Mouse (Mus musculus) adrenal gland, postnatal 25 days (tissue): Measurements from ENCODE around the gene Hist1h2aa. TPM values are rescaled to one million over a fixed set of nuclear protein-coding genes. Genes with fewer than 3 reads are reported as not detected.

Source experiments
- DNase-seq: peaks from one replicate; pipeline ENCODE4 v3.0.0; 2021; ENCODE audit warnings: mixed read lengths
- microRNA-seq, 2 experiments: library from miRNA; unstranded; fragments of <30 nt; microRNA quantifications; one replicate each; pipeline ENCODE4 v1.2.0; 2021
- total RNA-seq: library from RNA; stranded (reverse); gene quantifications from 2 replicates; pipeline ENCODE4 v1.2.3, GENCODE M21; 2021

The Hist1h2aa gene
- total RNA-seq, 1 experiment from 2014 or later, result not detected

DNA sequence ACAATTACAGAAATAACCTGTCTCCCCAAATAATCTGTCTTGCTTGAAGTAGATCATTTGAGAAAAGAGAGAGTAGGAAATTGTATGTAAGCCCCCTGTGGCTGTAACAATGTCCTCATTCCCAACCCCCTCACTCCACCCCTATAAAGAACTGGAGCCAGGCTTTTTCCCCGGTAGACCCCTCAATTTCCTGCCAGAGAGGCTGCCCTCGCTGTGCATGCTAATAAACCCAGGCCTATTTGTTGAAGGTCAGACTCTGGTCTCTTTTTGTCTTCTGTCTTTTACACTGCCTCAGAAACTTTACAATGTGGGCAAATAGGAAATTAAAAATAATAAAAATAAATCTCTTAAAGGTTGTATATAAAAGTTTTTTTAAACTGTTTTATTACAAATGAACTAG, 12.0 kb downstream of the Hist1h2aa start:
- no peak for DNase-seq

DNA sequence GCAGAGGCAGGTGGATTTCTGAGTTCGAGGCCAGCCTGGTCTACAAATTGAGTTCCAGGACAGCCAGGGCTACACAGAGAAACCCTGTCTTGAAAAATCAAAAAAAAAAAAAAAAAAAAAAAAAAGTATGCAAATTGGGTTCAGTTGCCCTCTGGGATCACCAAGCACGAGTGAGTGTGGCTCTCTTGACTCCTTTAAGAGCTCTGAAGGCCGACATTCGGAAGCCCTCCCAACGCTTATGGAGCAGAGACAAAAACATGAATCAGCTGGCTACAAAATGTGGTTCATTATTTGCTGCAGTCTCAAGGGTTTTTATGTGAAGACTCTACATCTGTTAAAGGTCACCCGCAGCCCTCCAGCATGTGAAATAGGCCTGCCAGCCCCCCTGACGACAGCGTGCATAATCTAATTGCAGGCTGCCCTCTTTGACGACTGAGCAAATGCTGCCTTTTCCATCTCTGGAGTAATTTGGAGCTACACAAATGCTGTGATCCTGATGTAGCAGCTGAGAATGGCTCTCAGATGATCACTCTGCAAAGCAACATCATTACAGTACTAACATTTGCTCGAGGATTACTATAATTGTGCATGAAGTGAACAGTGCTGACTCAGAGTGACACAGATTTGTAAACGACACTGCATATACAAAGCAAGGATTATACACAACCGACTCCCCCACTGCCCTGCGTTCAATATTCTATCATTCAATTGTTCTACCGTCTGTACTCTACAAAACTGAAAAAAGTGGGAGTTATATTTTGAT, 15.4 kb downstream of the Hist1h2aa start:
- no peak for DNase-seq

DNA sequence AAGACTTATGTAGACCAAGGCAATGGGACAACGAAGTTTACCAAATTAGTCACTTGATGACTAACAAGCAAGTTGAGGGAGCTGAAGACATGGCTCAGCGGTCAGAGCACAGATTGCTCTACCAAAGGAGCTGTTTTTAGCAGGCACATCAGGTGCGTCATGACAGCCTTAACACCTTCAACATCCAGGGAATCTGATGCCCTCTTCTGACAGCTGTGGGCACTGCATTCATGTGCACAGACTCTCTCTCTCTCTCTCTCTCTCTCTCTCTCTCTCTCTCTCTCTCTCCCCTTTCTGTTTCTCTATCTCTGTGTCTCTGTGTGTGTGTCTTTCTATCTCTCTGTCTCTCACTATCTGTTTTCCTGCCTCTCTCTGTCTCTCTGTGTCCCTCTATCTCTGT, 16.7 kb downstream of the Hist1h2aa start:
- DNase-seq, result peak; percentile 47

DNA sequence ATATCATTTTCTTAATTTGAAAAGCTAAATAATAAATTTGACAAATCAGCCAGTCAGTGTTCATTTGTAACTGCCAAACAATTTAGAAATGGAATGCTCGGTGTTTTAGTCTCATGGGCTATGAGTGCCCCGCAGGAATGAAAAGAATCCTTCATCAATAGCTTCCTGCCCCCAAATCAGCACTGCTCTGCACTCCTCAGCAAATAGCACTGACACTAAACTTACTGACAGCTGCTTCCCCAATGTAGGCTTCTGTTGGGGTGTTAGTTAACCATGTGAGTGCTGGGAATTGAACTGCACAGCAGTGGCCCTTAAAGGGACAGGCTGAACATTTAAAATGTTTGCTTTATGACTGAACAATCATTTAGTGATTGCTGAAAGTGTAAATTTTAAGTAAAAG, 25.5 kb downstream of the Hist1h2aa start:
- DNase-seq, result no peak

DNA sequence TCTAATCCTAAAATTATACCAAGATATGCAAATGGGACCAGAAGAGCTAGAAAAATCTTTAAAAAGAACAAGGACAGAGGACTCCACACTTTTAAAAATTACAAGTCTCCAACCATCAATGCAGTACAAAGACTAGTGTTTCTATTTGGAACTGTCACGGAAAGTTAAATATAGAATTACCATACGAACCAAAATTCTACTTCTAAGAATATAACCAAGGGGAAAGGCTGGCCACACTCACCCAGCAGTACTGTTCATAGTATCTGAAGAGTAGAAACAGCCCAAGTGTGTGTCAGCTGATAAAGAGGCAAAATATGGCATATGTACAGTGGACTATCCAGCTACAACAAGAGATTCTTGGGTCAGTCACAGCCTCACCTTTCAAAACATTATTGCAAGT, 30.6 kb downstream of the Hist1h2aa start:
- no peak for DNase-seq

DNA sequence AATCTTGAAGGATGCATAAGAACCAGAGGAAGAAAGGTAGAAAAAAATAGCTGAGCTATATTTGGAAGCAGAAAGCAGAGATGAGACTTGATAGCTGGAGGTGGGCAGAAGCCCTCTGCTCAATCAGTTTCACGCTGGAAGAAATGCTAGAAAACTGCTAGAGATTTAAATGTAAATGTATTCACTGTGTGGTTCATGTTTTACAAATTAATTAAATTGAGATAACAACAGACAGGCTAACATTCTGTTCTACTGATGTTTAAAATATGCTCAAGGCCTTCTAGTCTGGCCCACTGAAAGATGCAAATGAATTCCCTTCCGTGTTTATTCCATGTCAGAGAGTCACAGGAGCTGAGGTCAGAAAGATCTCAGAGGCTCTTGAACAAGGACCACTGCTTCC, 37.6 kb downstream of the Hist1h2aa start:
- DNase-seq, result no peak

DNA sequence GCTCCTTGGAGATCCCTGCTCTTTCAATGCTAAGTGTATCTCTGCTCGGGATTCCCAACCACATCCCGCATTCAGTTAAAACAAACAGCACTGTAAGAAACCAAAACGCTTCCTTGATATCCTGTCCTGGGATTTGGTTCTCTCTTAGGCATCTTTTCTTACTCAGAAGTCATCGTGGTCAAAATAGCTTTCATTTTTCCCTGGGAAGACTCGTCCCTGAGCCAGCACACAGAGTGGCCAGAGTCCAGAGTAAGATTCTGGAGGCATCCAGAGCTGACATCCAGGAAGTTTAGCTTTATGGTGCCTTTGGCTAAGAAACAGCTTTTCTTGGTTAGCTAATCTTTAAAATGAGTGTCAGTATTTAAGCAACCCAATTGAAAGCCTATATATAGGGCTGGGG, 38.0 kb downstream of the Hist1h2aa start:
- DNase-seq, result no peak

Small RNAs within 50 kb of the gene (microRNA-seq; reads per million reads assigned to microRNA genes)
- gene Gm44344, result 0 reads per million in 2 experiments

Other genes with a start within 250 kb of the Hist1h2aa start
- not detected in 2 replicates for gene Hist1h1t, start 238.6 kb upstream of the Hist1h2aa start, total RNA-seq
- gene Hist1h4c, start 236.0 kb upstream of the Hist1h2aa start, total RNA-seq, result 97.6 and 116 TPM in 2 replicates
- 37.3 and 49.1 TPM in 2 replicates for gene Hfe, start 223.6 kb upstream of the Hist1h2aa start, total RNA-seq
- 248 and 316 TPM in 2 replicates for gene Hist1h1c, start 195.7 kb upstream of the Hist1h2aa start, total RNA-seq
- 33.0 and 40.6 TPM in 2 replicates for gene Hist1h3c, start 188.9 kb upstream of the Hist1h2aa start, total RNA-seq
- gene Hist1h2bb, start 187.7 kb upstream of the Hist1h2aa start, total RNA-seq, result 56.1 and 68.8 TPM in 2 replicates
- 76.6 and 90.4 TPM in 2 replicates for gene Hist1h2ab, start 183.3 kb upstream of the Hist1h2aa start, total RNA-seq
- gene Hist1h3b, start 182.2 kb upstream of the Hist1h2aa start, total RNA-seq, result 94.0 and 112 TPM in 2 replicates
- gene Hist1h4b, start 177.4 kb upstream of the Hist1h2aa start, total RNA-seq, result 127 and 163 TPM in 2 replicates
- gene Hist1h4a, start 173.2 kb upstream of the Hist1h2aa start, total RNA-seq, result 73.8 and 80.4 TPM in 2 replicates
- gene Hist1h3a, start 172.1 kb upstream of the Hist1h2aa start, total RNA-seq, result 78.8 and 80.4 TPM in 2 replicates
- gene Hist1h1a, start 170.8 kb upstream of the Hist1h2aa start, total RNA-seq, result 76.4 and 84.2 TPM in 2 replicates
- gene Trim38, start 164.5 kb upstream of the Hist1h2aa start, total RNA-seq, result 0.33 TPM in 1 of 2 replicates, not detected in the other
- 0.81 TPM in 1 of 2 replicates, not detected in the other for gene Slc17a2, start 127.5 kb upstream of the Hist1h2aa start, total RNA-seq
- 0.38 and 0.46 TPM in 2 replicates for gene Slc17a3, start 95.0 kb upstream of the Hist1h2aa start, total RNA-seq
- not detected in 2 replicates for gene Slc17a1, start 66.7 kb upstream of the Hist1h2aa start, total RNA-seq
- gene Slc17a4, start 19.5 kb upstream of the Hist1h2aa start, total RNA-seq, result 0.30 TPM in 1 of 2 replicates, not detected in the other
- not detected in 2 replicates for gene Hist1h2ba, start 306 bp upstream of the Hist1h2aa start, total RNA-seq
- 0.90 and 2.9 TPM in 2 replicates for gene Scgn, start 56.8 kb downstream of the Hist1h2aa start, total RNA-seq